Mouse (Mus musculus) thymus, adult 2 months (tissue): ENCODE measurements around the gene Hadha.

Experiments
- CTCF ChIP-seq: fragments of 200-500 bp; IDR thresholded peaks from 2 replicates; pipeline ENCODE4 v1.5.1; 2012; ENCODE audit warnings: mild to moderate bottlenecking, control low read depth, low read length, moderate library complexity, borderline replicate concordance; ENCODE audit not compliant: control insufficient read depth, poor library complexity, insufficient read depth; ENCODE audit errors: extremely low read depth
- POLR2A ChIP-seq: fragments of 200-500 bp; IDR thresholded peaks from 2 replicates; pipeline ENCODE4 v1.6.1; 2012; ENCODE audit warnings: mild to moderate bottlenecking, low read length, control low read depth, moderate library complexity; ENCODE audit not compliant: control insufficient read depth, poor library complexity, insufficient read depth; ENCODE audit errors: extremely low read depth

GRCm38 (mm10) chr5:30111771-30112170 is 43.2 kb downstream of the Hadha start:
- TF ChIP-seq CTCF (no peak), POLR2A (no peak)
